Mouse (Mus musculus): ENCODE measurements around the gene AI597479.

- TF ChIP-seq MAX (IDR thresholded peaks at IDR 0.05), result peak; percentile 60
- no peak for TF ChIP-seq CTCF (IDR thresholded peaks at IDR 0.05; ENCODE audit: control insufficient read depth, insufficient read depth, insufficient read length)
These were observed 43.0 kb downstream of the AI597479 start for GRCm38 (mm10) chr1:43141555-43141961.

Data from C2C12 (cell line).